Mouse (Mus musculus) limb, embryonic 12.5 days (tissue): ENCODE results near the gene Trmt1. TPM values are rescaled to one million over a fixed set of nuclear protein-coding genes. Genes with fewer than 3 reads are reported as not detected.
"Not testable (repeated sequence)": the region's sequence is repeated elsewhere in the genome, so short reads cannot be mapped to it uniquely, and the experiment has no call there.

Experiments
- ATAC-seq: fragments of 200-750 bp; cut with Nextera tagmentation; 2 replicates; pipeline ENCODE4 v1.8.0; 2017; ENCODE audit warnings: low read depth, moderate TSS enrichment; ENCODE audit not compliant: insufficient number of reproducible peaks, insufficient read depth, low FRiP score, low TSS enrichment
- H3K27ac ChIP-seq: fragments of 300-500 bp; sonication (generic); 2 replicates; pipeline ENCODE4 v1.5.1; 2016; ENCODE audit warnings: mild to moderate bottlenecking, moderate library complexity
- H3K27me3 ChIP-seq: fragments of 300-500 bp; sonication (generic); 2 replicates; pipeline ENCODE4 v1.6.1; 2016; ENCODE audit warnings: mild to moderate bottlenecking, moderate library complexity
- H3K36me3 ChIP-seq: fragments of 300-500 bp; sonication (generic); 2 replicates; pipeline ENCODE4 v1.6.1; 2016; ENCODE audit warnings: mild to moderate bottlenecking, moderate library complexity
- H3K4me1 ChIP-seq: fragments of 300-500 bp; sonication (generic); replicated peaks from 2 replicates; pipeline ENCODE4 v1.6.1; 2016
- H3K4me2 ChIP-seq: fragments of 300-500 bp; sonication (generic); 2 replicates; pipeline ENCODE4 v1.6.1; 2016; ENCODE audit warnings: mild to moderate bottlenecking, moderate library complexity
- H3K4me3 ChIP-seq: fragments of 300-500 bp; sonication (generic); replicated peaks from 2 replicates; pipeline ENCODE4 v1.5.1; 2016; ENCODE audit warnings: mild to moderate bottlenecking
- H3K9ac ChIP-seq: fragments of 300-500 bp; sonication (generic); replicated peaks from 2 replicates; pipeline ENCODE4 v1.6.1; 2016; ENCODE audit warnings: mild to moderate bottlenecking, moderate library complexity
- H3K9me3 ChIP-seq: fragments of 300-500 bp; sonication (generic); 2 replicates; pipeline ENCODE4 v1.6.1; 2016; ENCODE audit warnings: mild to moderate bottlenecking, moderate library complexity
- WGBS: fragments of 180-500 bp; shearing (Covaris S2); methylation state at CpG from one replicate; pipeline ENCODE4 v1.1.7; 2016; 5-methylcytosine and 5-hydroxymethylcytosine counted together
- polyA plus RNA-seq: library from polyadenylated mRNA; unstranded; fragments of >200 nt; fragmentation: Nextera tagmentation; extraction: Ambion mirVana; gene quantifications from 2 replicates; pipeline ENCODE4 v1.2.1, GENCODE M21; 2016

Trmt1 gene
- polyA plus RNA-seq, 1 experiment from 2014 or later: 66.9 TPM

DNA sequence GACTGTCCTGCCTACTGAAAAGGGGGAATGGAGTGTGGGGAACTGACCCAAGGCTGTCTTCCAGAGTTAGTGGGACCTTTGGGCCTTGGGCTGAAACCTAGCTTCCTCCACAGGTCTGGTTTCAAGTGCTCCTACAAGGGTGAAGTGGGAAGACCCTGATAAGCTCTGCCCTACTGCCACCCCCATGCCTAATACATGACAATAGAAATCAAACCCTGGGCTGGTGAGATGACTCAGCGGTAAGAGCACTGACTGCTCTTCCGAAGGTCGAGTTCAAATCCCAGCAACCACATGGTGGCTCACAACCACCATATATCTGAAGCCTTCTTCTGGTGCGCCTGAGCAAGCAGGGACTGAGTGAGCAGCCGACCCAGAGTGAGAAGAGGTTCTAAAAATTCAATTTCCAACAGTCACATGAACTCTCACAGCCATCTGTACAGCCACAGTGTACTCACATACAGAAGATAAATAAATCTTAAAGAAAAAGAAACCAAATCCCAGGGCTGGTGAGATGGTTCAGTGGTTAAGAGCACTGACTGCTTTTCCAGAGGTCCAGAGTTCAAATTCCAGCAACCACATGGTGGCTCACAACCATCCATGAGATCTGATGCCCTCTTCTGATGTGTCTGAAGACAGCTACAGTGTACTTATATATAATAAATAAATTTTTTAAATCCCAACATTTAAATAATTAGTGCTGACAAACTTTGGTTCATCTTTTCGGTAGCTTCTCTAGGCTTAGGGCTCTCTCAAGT, 17.2 kb upstream of the Trmt1 start:
- Histone ChIP-seq H3K4me3 (no peak overlapping the region), H3K9ac (no peak overlapping the region), H3K27me3 (no peaks in the 10 kb centered on the region), H3K36me3 (peaks cover 72% of the 10 kb centered on the region), H3K27ac (no peak overlapping the region), H3K9me3 (no peaks in the 10 kb centered on the region), H3K4me1 (peaks cover 12% of the 10 kb centered on the region), H3K4me2 (no peak overlapping the region)
- ATAC-seq: no peak
- 82% methylated on average over 6 of the region's 6 CpGs for WGBS

DNA sequence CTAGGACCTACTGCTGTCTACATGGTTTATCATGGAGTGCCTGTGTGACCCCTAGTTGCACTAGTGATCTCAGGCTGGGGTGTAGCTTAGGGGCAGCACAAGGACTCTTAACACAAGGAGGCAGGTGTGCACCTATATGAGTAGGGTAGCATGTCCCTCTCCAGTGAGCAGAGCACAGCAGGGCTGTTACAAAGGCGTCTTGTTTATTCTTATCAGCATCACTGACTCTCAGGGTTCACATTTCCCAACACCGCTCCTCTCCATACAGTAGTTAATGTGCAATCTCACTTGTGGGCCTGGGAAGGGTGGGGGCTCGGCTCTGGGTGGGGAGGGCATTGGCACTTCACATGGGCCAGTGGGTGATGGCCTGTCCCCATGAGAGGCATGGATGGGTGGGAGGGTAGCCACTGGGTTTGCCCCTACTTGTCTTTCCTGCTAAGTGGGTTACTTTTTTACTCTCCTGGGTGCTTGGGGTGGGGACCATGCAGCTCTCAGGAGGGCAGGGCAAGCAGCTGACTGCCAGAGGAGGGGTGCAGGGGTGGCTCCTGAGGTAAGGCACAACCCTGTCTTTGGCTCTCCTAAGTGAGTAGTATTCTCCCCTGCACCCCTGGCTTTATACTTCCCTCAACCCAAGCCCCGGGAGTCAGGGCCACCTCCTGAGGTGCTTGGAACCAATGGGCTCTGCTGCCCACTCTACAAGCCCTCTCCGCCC, 15.7 kb upstream of the Trmt1 start:
- peaks cover 87% of the 10 kb centered on the region for H3K36me3 ChIP-seq
- WGBS: 93% methylated on average over 5 of the region's 5 CpGs

DNA sequence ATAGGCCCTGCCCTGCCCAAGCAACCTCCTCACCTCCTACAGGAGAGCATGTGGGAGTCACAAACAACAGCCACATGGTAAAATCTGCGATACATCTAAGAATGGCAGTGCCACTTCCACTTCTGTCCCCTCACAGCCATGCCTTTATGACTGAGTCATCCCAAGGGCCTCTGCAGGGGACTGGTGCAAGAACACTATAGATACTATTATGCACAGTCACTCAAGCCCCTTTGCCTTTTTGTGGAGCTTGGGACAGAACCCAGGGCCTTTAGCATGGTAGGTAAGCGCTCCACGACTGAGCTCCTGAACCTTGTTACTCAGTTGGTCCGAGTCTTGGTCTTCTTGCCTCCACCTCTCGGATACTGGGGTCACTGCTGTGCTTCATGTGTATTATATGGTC, 8.8 kb upstream of the Trmt1 start:
- Histone ChIP-seq H3K9ac (no peak overlapping the region), H3K36me3 (peaks cover 68% of the 10 kb centered on the region), H3K4me1 (no peaks in the 10 kb centered on the region), H3K27me3 (no peaks in the 10 kb centered on the region), H3K9me3 (no peaks in the 10 kb centered on the region), H3K27ac (no peak overlapping the region), H3K4me2 (no peak overlapping the region), H3K4me3 (no peak overlapping the region)
- 93% methylated on average over 5 of the region's 5 CpGs for WGBS
- ATAC-seq: no peak

More for the DNA sequence above, 15.7 kb upstream of the Trmt1 start:
- not testable (repeated sequence) for H3K27me3 ChIP-seq, H3K4me2 ChIP-seq, H3K9ac ChIP-seq, H3K27ac ChIP-seq, H3K9me3 ChIP-seq, ATAC-seq, H3K4me3 ChIP-seq
- peaks cover 10% of the 10 kb centered on the region for H3K4me1 ChIP-seq

GRCm38 (mm10) chr8:84681476-84681875, 4.6 kb upstream of the Trmt1 start:
- whole genome bisulfite sequencing: 87% methylated on average over 2 of the region's 2 CpGs
- H3K4me3 ChIP-seq: no peak overlapping the region
- H3K4me2 ChIP-seq: no peak overlapping the region
- H3K36me3 ChIP-seq: peaks cover 52% of the 10 kb centered on the region
- no peak for ATAC-seq
- no peak overlapping the region for H3K9ac ChIP-seq
- no peaks in the 10 kb centered on the region for H3K9me3 ChIP-seq
- H3K27me3 ChIP-seq: no peaks in the 10 kb centered on the region
- H3K4me1 ChIP-seq: peaks cover 17% of the 10 kb centered on the region
- H3K27ac ChIP-seq: no peak overlapping the region

- 87% methylated on average over 2 of the region's 2 CpGs for WGBS
- H3K36me3 ChIP-seq: peaks cover 45% of the 10 kb centered on the region
Observed at GRCm38 (mm10) chr8:84682257-84682656, 3.9 kb upstream of the Trmt1 start.

GRCm38 (mm10) chr8:84684537-84684936, 1.6 kb upstream of the Trmt1 start:
- H3K27me3 ChIP-seq: no peaks in the 10 kb centered on the region
- 71% methylated on average over 3 of the region's 3 CpGs for WGBS
- no peak for ATAC-seq
- no peak overlapping the region for H3K4me3 ChIP-seq
- peaks cover 31% of the 10 kb centered on the region for H3K4me1 ChIP-seq
- H3K9me3 ChIP-seq: no peaks in the 10 kb centered on the region
- no peak overlapping the region; the same call in 1 of the 2 replicates for H3K9ac ChIP-seq
- no peak overlapping the region for H3K27ac ChIP-seq
- H3K4me2 ChIP-seq: no peak overlapping the region
- H3K36me3 ChIP-seq: peaks cover 42% of the 10 kb centered on the region

More at GRCm38 (mm10) chr8:84682257-84682656, 3.9 kb upstream of the Trmt1 start:
- Histone ChIP-seq H3K9ac (no peak overlapping the region), H3K27me3 (no peaks in the 10 kb centered on the region), H3K4me1 (peaks cover 19% of the 10 kb centered on the region), H3K27ac (no peak overlapping the region), H3K4me3 (no peak overlapping the region), H3K9me3 (no peaks in the 10 kb centered on the region), H3K4me2 (no peak overlapping the region)
- ATAC-seq: no peak

GRCm38 (mm10) chr8:84687003-84687704, 1.0 kb downstream of the Trmt1 start:
- Histone ChIP-seq H3K9me3 (no peaks in the 10 kb centered on the region), H3K36me3 (peaks cover 38% of the 10 kb centered on the region), H3K4me3 (peak overlapping the region; percentile 99), H3K4me2 (peak overlapping the region; percentile 90), H3K27ac (peak overlapping the region; percentile 98), H3K9ac (peak overlapping the region; percentile 99), H3K27me3 (no peaks in the 10 kb centered on the region), H3K4me1 (peaks cover 39% of the 10 kb centered on the region)
- WGBS: 1% methylated on average over 60 of the region's 62 CpGs
- peak; percentile 42 for ATAC-seq

DNA sequence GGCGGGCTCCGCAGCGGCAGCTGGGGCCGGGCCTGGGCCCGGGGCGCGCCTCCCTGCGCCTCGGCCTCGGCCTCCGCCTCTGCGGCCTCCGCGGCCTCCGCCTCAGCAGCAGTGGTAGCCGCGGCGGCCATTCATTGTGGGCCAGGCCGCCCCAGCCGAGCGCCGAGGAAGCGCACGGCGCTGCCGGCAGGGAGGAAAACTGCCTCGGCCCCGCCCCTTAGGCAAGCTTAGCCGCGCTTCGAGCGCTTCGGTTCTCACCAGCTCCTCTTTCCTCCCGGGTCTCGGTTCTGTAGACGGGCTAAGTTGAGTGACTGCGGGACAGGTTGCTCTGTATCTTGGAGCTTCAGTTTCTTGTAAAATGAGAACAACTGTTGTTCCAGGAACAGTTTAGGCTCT, 1.6 kb downstream of the Trmt1 start, which contains the start of gene Nacc1:
Gene Nacc1 (minus strand): TSS at position 158 of the 396 bp plus-strand sequence.
- H3K9ac ChIP-seq: peak within 1 kb of the TSS; percentile 99
- peaks cover 39% of the 10 kb centered on the region for H3K4me1 ChIP-seq

DNA sequence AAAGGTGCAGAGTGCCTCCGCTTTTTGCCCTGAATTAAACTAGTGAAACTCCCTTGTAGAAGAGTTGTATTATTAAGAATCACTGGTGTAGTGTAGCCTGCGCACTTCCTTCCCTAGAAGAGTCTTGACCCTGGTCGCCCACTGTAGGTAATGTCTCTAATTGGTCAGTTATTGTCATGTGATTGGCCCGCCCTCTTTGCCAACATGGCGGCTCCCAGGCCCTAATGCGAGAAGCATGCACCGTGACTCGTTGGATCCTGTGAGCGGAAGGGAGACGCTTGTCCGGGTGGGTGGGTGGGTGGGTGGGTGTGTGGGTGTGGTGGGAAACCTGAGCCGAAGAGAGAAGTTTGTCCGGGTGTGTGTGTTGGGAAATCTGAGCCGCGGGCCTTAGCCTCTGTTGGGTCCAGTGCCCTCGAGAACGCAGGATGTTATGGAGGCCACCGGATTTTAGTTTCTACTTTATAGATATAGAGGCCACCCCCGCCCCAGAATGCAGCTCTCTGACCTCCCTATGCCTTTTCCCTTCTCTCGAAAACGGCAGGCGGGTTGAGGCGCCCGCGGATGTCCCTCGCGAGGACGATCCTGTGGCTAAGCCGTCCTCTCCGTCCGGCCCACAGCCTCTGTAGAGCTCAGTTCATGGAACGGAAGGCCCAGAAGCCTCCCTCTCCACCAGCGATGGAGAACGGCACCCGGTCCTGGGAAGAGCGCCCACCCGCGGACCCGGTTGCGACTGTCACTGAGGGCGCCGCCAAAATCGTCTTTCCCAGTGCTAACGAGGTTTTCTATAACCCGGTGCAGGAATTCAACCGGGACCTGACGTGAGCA, 3.2 kb downstream of the Trmt1 start:
- WGBS: under 1% methylated on average over 47 of the region's 47 CpGs
- H3K27me3 ChIP-seq: no peaks in the 10 kb centered on the region
- H3K9me3 ChIP-seq: no peaks in the 10 kb centered on the region
- peak overlapping the region; percentile 82 for H3K9ac ChIP-seq
- peaks cover 39% of the 10 kb centered on the region for H3K36me3 ChIP-seq
- peak overlapping the region; percentile 77 for H3K4me2 ChIP-seq
- peaks cover 39% of the 10 kb centered on the region for H3K4me1 ChIP-seq
- peak overlapping the region; percentile 85 for H3K27ac ChIP-seq
- peak; percentile 78 for ATAC-seq
- H3K4me3 ChIP-seq: peak overlapping the region; percentile 82

More for the DNA sequence above, 1.6 kb downstream of the Trmt1 start, which contains the start of gene Nacc1:
- Histone ChIP-seq H3K4me2 (peak within 1 kb of the TSS; percentile 90), H3K27ac (peak within 1 kb of the TSS; percentile 98), H3K9me3 (no peaks in the 10 kb centered on the region), H3K4me3 (peak within 1 kb of the TSS; percentile 99), H3K27me3 (no peaks in the 10 kb centered on the region), H3K36me3 (peaks cover 38% of the 10 kb centered on the region)
- ATAC-seq: peak; percentile 35; the same call in 1 of the 2 replicates
- under 1% methylated on average over 35 of the region's 37 CpGs for WGBS

GRCm38 (mm10) chr8:84693332-84693731, 7.2 kb downstream of the Trmt1 start:
- Histone ChIP-seq H3K9me3 (no peaks in the 10 kb centered on the region), H3K27me3 (no peaks in the 10 kb centered on the region), H3K27ac (no peak overlapping the region), H3K4me3 (no peak overlapping the region), H3K9ac (no peak overlapping the region), H3K4me2 (no peak overlapping the region), H3K36me3 (peaks cover 69% of the 10 kb centered on the region), H3K4me1 (peaks cover 15% of the 10 kb centered on the region)
- ATAC-seq: no peak
- 67% methylated on average over 4 of the region's 4 CpGs for WGBS
